Mouse (Mus musculus) testis, adult 2 months (tissue): Measurements from ENCODE around the gene Raly. TPM values are rescaled to one million over a fixed set of nuclear protein-coding genes. Genes with fewer than 3 reads are reported as not detected.

Experiments
- H3K27ac ChIP-seq: fragments of 200-500 bp; 2 replicates; pipeline ENCODE4 v1.5.1; 2012; ENCODE audit warnings: low read depth, low read length; ENCODE audit not compliant: control insufficient read depth, insufficient read depth
- H3K27me3 ChIP-seq: fragments of 200-500 bp; 2 replicates; pipeline ENCODE4 v1.6.1; 2012; ENCODE audit warnings: mild to moderate bottlenecking, low read length, moderate library complexity; ENCODE audit not compliant: control insufficient read depth, insufficient read depth
- H3K36me3 ChIP-seq: fragments of 200-500 bp; 2 replicates; pipeline ENCODE4 v1.6.1; 2012; ENCODE audit warnings: mild to moderate bottlenecking, low read length; ENCODE audit not compliant: control insufficient read depth, insufficient read depth
- H3K4me1 ChIP-seq: fragments of 200-500 bp; 2 replicates; pipeline ENCODE4 v1.6.1; 2012; ENCODE audit warnings: low read length; ENCODE audit not compliant: control insufficient read depth, insufficient read depth
- H3K4me3 ChIP-seq: fragments of 200-500 bp; 2 replicates; pipeline ENCODE4 v1.5.1; 2012; ENCODE audit warnings: low read depth, mild to moderate bottlenecking, low read length, moderate library complexity, mixed read lengths; ENCODE audit not compliant: control insufficient read depth
- CTCF ChIP-seq: fragments of 200-500 bp; IDR thresholded peaks from 2 replicates; pipeline ENCODE4 v1.5.1; 2012; ENCODE audit warnings: low read depth, mild to moderate bottlenecking, inconsistent platforms, low read length, moderate library complexity; ENCODE audit not compliant: control insufficient read depth, insufficient read depth, insufficient replicate concordance
- POLR2A ChIP-seq: fragments of 200-500 bp; IDR thresholded peaks from 2 replicates; pipeline ENCODE4 v1.6.1; 2012; ENCODE audit warnings: low read depth, mild to moderate bottlenecking, inconsistent platforms, low read length, moderate library complexity; ENCODE audit not compliant: control insufficient read depth
- polyA plus RNA-seq: library from polyadenylated mRNA; depleted of rRNA; stranded (reverse); fragments of >200 nt; gene quantifications from 2 replicates; pipeline ENCODE4 v1.2.3, GENCODE M21; 2012

Raly gene
- polyA plus RNA-seq, 1 experiment, result 62.8 TPM

- TF ChIP-seq CTCF (no peak), POLR2A (no peak)
- Histone ChIP-seq H3K36me3 (no peaks in the 10 kb centered on the region), H3K27me3 (no peaks in the 10 kb centered on the region), H3K4me1 (peaks cover 2% of the 10 kb centered on the region; the same call in 1 of the 2 replicates), H3K4me3 (no peak overlapping the region), H3K27ac (no peak overlapping the region)
Measured at GRCm38 (mm10) chr2:154820346-154820745, 29.4 kb downstream of the Raly start.

- Histone ChIP-seq H3K27me3 (no peaks in the 10 kb centered on the region), H3K4me1 (no peaks in the 10 kb centered on the region), H3K4me3 (no peak overlapping the region), H3K27ac (no peak overlapping the region), H3K36me3 (no peaks in the 10 kb centered on the region)
- TF ChIP-seq POLR2A (no peak), CTCF (no peak)
Measured at GRCm38 (mm10) chr2:154826054-154826538, 35.2 kb downstream of the Raly start.

- Histone ChIP-seq H3K36me3 (no peaks in the 10 kb centered on the region), H3K4me1 (no peaks in the 10 kb centered on the region), H3K4me3 (no peak overlapping the region), H3K27ac (no peak overlapping the region), H3K27me3 (no peaks in the 10 kb centered on the region)
- TF ChIP-seq CTCF (no peak), POLR2A (no peak)
Measured at GRCm38 (mm10) chr2:154827521-154827920, 36.6 kb downstream of the Raly start.

GRCm38 (mm10) chr2:154832471-154832870 lies 41.6 kb downstream of the Raly start:
- TF ChIP-seq POLR2A (no peak), CTCF (no peak)
- Histone ChIP-seq H3K27ac (no peak overlapping the region), H3K4me1 (no peaks in the 10 kb centered on the region), H3K4me3 (no peak overlapping the region), H3K36me3 (no peaks in the 10 kb centered on the region), H3K27me3 (no peaks in the 10 kb centered on the region)

- TF ChIP-seq CTCF (no peak), POLR2A (no peak)
- no peak overlapping the region for H3K27ac ChIP-seq
- H3K4me1 ChIP-seq, result no peaks in the 10 kb centered on the region
- no peaks in the 10 kb centered on the region for H3K27me3 ChIP-seq
- no peak overlapping the region for H3K4me3 ChIP-seq
- H3K36me3 ChIP-seq, result no peaks in the 10 kb centered on the region
Measured at GRCm38 (mm10) chr2:154834149-154834865, 43.4 kb downstream of the Raly start.

- TF ChIP-seq CTCF (no peak), POLR2A (no peak)
- Histone ChIP-seq H3K4me1 (no peaks in the 10 kb centered on the region), H3K27ac (no peak overlapping the region), H3K4me3 (no peak overlapping the region), H3K36me3 (no peaks in the 10 kb centered on the region), H3K27me3 (no peaks in the 10 kb centered on the region)
Measured at GRCm38 (mm10) chr2:154836537-154836936, 45.6 kb downstream of the Raly start.

GRCm38 (mm10) chr2:154848086-154848485 lies 57.2 kb downstream of the Raly start:
- Histone ChIP-seq H3K4me3 (no peak overlapping the region), H3K27ac (no peak overlapping the region), H3K36me3 (no peaks in the 10 kb centered on the region), H3K27me3 (no peaks in the 10 kb centered on the region), H3K4me1 (no peaks in the 10 kb centered on the region)
- TF ChIP-seq CTCF, result no peak
- TF ChIP-seq POLR2A, result no peak

- Histone ChIP-seq H3K4me3 (no peak overlapping the region), H3K27ac (no peak overlapping the region), H3K27me3 (no peaks in the 10 kb centered on the region), H3K36me3 (no peaks in the 10 kb centered on the region), H3K4me1 (no peaks in the 10 kb centered on the region)
- no peak for TF ChIP-seq CTCF
- no peak for TF ChIP-seq POLR2A
Measured at GRCm38 (mm10) chr2:154855383-154855782, 64.5 kb downstream of the Raly start.
